Mouse (Mus musculus) neural tube, embryonic 10.5 days (tissue): ENCODE data around the gene Defb19.

Experiments used
- DNase-seq: peaks from one replicate; pipeline ENCODE4 v3.0.0-alpha.2; 2017; ENCODE audit warnings: low spot score; ENCODE audit errors: extremely low spot score

Defb19 gene

GRCm38 (mm10) chr2:152588450-152588849 is 8.3 kb upstream of the Defb19 start:
- no peak for DNase-seq

DNA sequence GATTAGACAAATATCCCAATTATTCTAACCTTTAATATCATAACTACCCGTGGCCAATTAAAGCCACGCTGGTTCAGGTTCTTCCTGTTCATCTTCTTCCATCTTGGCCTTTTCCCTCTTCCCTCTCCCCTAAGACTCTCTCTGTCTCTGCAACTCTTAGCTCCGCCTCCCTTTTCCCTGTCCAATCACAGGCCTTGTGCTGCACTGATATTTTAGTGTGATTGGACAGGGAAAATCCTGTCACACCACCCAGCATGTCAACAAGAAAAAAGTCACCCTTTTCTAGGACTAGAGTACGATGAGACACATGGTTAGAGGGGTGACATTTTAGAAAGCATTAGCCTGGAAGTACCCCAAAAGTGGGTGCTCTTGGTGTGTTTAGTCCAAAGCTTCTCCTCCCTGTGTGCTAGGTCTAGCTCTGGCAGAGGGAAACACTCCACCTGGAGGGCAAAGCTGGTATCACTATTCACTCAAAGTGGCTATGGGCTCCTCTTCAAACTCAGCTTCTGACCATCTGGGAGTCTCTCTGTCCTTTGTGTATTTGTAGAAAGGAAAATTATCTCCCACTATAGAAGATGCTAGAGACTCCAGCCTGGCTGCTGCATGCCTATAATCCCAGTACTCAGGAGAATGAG is 6.9 kb upstream of the Defb19 start:
- no peak for DNase-seq

DNA sequence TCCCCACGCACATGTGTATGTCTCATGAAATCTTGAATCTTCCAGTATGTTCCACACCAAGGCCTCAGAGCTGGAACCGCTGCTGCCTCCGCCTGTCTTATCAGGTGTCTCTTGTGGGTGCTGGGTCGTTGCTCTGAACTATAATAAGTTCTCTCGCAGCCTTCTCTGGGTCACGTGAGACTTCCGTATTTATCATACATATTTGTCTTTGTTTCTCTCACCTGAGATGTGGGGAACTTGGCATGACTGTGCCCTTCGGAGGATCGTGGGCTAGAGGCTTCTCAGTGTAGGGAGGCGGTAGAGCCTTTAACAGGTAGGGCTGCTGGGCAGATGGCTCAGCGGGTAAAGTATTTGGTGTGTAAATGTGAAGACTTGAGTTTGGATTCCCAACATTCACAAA is 500 bp upstream of the Defb19 start:
- no peak for DNase-seq

DNA sequence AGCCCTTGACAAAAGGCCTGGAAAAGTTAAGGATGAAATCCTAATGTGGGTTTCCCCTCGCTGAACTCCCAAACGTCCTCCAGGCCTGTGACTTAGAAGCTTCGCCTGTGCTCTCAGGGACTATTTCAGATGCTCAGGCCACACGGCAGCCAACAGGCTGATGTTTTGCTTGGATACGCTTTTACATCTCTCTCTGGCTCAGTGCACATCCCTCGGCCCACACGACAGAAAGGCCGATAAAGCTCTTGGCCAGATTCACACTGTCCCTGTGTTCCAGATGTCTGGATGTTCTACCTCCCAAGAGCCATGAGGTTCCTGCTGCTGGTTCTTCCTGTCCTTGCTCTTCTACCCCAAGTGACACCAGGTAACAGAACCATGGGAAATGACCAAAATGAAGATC is 6.6 kb downstream of the Defb19 start:
- no peak for DNase-seq

GRCm38 (mm10) chr2:152572114-152572794 is 7.9 kb downstream of the Defb19 start, which contains the start of gene Defb21:
TSS of gene Defb21 (plus strand) at chr2:152572744.
- DNase-seq = peak; percentile 21

DNA sequence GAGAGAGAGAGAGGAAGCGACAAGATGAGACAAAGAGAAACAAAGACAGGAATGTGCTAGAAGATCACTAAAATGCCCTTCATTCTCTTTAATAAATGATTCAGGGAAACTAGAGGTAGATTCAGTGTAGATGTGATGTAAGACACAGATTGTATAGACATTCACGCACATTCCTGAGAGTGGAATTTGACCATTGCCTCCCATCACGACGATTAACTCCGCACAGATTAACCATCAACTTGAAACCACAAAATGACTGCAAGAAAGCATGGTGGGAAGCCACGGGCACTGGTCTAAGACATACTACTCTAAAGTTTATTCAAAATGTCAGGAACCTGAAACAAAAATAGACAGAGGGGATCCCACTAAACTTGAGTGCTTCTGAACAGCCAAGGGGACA is 9.8 kb downstream of the Defb19 start:
- DNase-seq = no peak

- no peak for DNase-seq
Measured at GRCm38 (mm10) chr2:152569881-152570280, 10.2 kb downstream of the Defb19 start.

DNA sequence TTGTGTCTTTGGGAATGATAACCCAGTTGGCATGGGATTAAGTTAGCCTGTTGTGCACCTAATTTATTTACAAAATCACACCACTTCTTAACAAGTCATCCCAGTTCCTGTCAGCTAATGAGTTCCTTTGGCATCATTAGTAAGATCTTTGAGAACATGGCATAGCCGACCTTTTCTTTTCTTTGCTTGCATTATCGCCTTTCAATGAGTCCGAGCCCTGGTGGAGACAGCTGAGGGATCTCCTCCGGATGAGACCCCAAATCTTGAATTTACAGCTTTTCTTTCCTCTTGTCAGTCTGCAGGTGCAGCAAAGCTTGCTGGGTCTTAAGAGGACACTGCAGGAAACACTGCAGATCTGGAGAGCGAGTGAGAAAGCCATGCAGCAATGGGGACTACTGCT is 11.1 kb downstream of the Defb19 start, which contains the start of gene Gm17416:
Gm17416 (plus strand) TSS at position 301 of the 400 bp plus-strand sequence.
- DNase-seq = no peak

DNA sequence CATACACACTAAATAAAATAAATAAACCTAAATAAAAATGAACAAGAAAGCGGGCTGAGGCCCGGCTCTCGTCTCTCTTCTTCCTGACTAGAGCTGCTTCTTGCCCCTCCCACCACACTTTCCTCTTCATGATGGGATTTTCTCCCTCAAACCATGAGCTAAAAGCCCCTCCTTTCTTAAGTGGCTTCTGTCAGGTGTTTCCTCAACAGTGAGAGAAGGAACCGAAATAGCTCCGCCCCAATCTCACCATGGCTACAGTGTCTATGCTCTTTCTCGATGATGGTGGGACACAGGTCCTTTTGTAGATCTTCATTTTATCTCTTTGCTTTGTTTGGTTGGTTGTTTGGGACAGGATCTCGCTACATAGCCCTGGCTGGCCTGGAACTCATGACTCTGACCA is 23.5 kb downstream of the Defb19 start:
- no peak for DNase-seq

- peak; percentile 70 for DNase-seq
Measured at GRCm38 (mm10) chr2:152553774-152554423, 26.2 kb downstream of the Defb19 start.

DNA sequence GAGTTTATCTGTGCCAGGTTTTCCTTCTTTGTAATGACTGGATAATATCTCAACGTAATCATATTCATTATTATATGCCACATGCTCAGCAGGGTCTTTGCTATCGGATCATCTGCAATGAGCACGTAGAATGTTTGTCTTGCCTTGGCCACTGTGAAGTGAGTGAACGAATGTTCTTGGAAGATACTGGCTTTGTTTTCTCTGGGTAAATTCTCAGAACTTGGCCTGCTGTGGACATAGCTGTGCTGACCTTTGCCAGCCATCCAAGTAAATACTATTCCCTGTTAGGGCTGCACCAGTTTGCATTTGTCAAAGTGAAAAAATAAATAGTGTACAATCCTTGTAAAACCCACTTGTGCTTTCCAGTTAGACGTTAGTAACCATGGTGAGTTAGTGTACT is 32.0 kb downstream of the Defb19 start:
- DNase-seq = no peak

DNA sequence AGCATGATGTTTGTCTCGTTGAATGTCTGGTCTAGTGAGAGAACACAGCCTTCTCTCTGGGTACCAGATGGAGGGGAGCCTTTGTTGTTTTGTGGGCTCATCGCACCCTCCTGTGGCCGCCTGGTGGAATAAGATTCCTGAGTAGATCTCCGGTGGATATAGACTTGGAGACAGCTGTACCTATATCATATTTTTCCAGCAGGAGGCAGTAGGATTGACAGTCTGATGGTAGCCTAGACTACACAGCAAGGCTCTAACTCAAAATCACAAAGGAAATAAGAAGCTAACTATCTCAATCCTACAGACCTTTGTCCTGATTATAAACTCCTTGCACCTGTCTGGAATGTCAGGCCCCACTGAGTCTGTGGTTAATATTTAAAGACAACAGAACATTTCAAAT is 35.4 kb downstream of the Defb19 start:
- DNase-seq = peak; percentile 25

GRCm38 (mm10) chr2:152543478-152543877 is 36.6 kb downstream of the Defb19 start:
- DNase-seq = no peak

GRCm38 (mm10) chr2:152542897-152543296 is 37.2 kb downstream of the Defb19 start:
- DNase-seq = no peak

DNA sequence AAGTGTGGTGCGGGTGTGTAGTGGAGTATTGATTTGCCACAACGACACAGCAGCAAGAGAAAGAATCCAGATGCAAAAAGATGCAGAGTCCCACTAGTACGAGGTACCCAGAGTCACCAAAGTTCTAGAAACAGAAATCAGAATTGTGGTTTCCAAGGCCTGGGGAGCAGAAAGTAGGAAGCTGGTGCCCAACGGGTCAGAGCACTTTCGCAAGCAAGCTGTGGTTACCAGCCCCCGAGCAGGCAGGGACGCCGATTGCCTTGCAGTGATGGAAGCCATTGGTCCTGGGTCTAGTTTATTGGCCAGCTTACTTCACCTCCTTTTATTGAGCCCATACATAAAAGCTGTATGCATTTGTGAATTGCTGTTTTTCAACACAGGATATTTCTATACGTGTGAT is 38.1 kb downstream of the Defb19 start:
- no peak for DNase-seq

DNA sequence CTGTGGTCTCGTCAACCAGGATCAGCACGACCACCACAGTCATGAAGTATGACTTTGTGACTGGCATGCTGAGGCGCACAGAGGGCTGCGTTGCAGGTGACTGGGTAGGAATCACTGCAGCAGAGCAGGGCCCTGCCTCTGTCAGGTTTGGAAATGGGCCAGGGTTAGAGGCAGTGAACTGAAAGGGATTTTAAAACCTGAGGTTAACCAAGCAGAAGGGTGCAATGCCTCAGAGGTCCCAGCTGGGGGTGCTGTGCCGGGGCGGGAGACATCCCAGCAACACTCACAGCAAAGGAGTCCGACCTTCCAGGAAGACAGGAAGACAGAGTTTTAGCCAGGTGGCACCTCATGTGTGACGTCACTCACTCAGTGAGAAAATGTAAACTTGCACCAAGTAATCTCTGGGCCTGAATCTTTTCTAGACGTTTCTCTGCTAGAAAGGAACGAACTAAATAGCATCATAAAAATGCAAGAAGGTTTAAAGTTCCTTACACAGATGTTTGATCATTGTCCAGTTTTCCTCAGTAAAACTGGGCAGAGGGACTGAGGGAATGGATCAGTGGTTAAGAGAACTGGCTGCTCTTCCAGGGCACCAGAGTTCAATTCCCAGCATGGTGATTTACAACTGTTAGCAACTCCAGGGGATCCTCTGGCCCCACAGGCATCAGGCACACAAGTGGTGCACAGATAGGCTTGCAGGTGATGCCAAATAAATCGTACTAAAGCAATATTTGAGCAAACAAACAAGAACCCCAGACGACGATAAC is 40.0 kb downstream of the Defb19 start, which contains the start of gene Defb29:
Defb29 (minus strand) TSS at position 155 of the 767 bp plus-strand sequence.
- DNase-seq = no peak
